Mouse (Mus musculus) cortical plate, adult 2 months (tissue): ENCODE data around the gene Nr2e1.

ENCODE experiments used
- CTCF ChIP-seq: fragments of 200-500 bp; IDR thresholded peaks from 2 replicates; pipeline ENCODE4 v1.5.1; 2011; ENCODE audit warnings: mild to moderate bottlenecking, control low read depth, low read length; ENCODE audit not compliant: insufficient read depth; ENCODE audit errors: extremely low read depth
- POLR2A ChIP-seq: fragments of 200-500 bp; IDR thresholded peaks from 2 replicates; pipeline ENCODE4 v1.6.1; 2011; ENCODE audit warnings: mild to moderate bottlenecking, low read length, control low read depth; ENCODE audit not compliant: insufficient read depth; ENCODE audit errors: extremely low read depth

- TF ChIP-seq POLR2A (no peak), CTCF (no peak)
Observed at GRCm38 (mm10) chr10:42630596-42631355, 47.3 kb upstream of the Nr2e1 start.
